Mouse (Mus musculus): ENCODE data around the gene Galnt15. TPM values are rescaled to one million over a fixed set of nuclear protein-coding genes. Genes with fewer than 3 reads are reported as not detected.

Galnt15 gene
- total and polyA plus RNA-seq, 2 experiments from 2014 or later: 0.94 to 2.7 TPM

DNA sequence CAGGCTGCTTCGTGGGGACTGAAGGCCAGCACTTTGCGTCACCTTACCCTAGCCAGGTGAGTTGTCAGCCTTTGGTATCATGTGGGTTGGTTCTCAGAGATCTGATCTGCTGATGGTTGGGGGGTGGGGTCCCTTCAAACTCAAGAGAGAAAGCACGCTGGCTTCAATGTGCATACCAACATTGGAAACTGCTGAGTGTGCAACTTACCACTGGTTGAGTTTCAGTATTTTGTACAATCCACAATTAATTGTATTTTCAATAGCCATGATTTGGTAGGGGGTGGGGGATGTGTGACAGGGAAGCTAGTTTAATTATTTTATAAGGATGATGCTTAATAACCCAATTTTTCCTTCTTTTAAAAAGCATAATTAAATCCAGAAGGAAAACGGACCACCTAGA, 62.9 kb downstream of the Galnt15 start:
- Histone ChIP-seq H3K9ac (replicated peaks; ENCODE audit: low read depth, low read length) (no peak overlapping the region), H3K36me3 (replicated peaks; ENCODE audit: control insufficient read depth, insufficient read depth, low read length) (peaks cover 38% of the 10 kb centered on the region), H3K4me1 (ENCODE audit: control insufficient read depth, insufficient read depth) (peaks cover 14% of the 10 kb centered on the region), H3K9me3 (replicated peaks; ENCODE audit: control insufficient read depth, low read length) (no peaks in the 10 kb centered on the region), H3K27me3 (ENCODE audit: control insufficient read depth, insufficient read depth, low read length) (no peaks in the 10 kb centered on the region), H3K27ac (ENCODE audit: low read depth) (no peak overlapping the region), H3K4me2 (ENCODE audit: low read depth, low read length) (no peak overlapping the region), H3K4me3 (ENCODE audit: low read depth, low read length) (no peak overlapping the region)
- TF ChIP-seq EP300 (IDR thresholded peaks at IDR 0.05; ENCODE audit: low read depth) (no peak), CTCF (IDR thresholded peaks at IDR 0.05; ENCODE audit: low read depth) (no peak)
- WGBS: 84% methylated on average over 4 of the region's 4 CpGs
- DNase-seq (ENCODE audit: low spot score): no peak
- ATAC-seq (ENCODE audit: insufficient read depth, low read depth): no peak

DNA sequence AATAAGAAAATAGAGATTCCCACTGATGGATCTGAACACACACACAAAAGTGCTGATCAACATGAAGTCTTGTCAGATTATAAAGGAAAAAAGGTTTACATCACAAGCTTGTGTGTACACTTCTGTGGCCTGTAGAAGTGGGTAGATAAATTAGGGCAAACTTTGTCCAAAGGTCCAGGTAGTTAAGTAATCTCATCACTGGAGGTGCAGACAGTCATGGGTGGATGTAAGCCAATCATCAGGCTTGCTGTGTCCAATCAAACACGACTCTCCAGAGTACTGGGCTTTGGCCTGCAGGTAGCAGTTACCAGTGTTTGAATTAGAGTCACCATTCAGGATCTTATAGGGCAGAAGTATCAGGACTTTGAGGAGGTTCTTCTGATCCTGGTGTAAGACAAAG, 64.2 kb downstream of the Galnt15 start:
- H3K9me3 ChIP-seq (replicated peaks; ENCODE audit: control insufficient read depth, low read length): no peaks in the 10 kb centered on the region
- TF ChIP-seq EP300 (IDR thresholded peaks at IDR 0.05; ENCODE audit: low read depth) (no peak), CTCF (IDR thresholded peaks at IDR 0.05; ENCODE audit: low read depth) (no peak)
- H3K27me3 ChIP-seq (ENCODE audit: control insufficient read depth, insufficient read depth, low read length): no peaks in the 10 kb centered on the region
- ATAC-seq (ENCODE audit: insufficient read depth, low read depth) (no peak), DNase-seq (ENCODE audit: low spot score) (no peak)
- peaks cover 7% of the 10 kb centered on the region; the same call in 1 of the 2 replicates for H3K4me1 ChIP-seq (ENCODE audit: control insufficient read depth, insufficient read depth)
- 42% methylated on average over 1 of the region's 1 CpGs for WGBS
- peak overlapping the region; percentile 60 for H3K27ac ChIP-seq (ENCODE audit: low read depth)
- peak overlapping the region; percentile 8; the same call in 1 of the 2 replicates for H3K4me2 ChIP-seq (ENCODE audit: low read depth, low read length)
- no peak overlapping the region for H3K4me3 ChIP-seq (ENCODE audit: low read depth, low read length)
- no peak overlapping the region for H3K9ac ChIP-seq (replicated peaks; ENCODE audit: low read depth, low read length)
- H3K36me3 ChIP-seq (replicated peaks; ENCODE audit: control insufficient read depth, insufficient read depth, low read length): peaks cover 51% of the 10 kb centered on the region

DNA sequence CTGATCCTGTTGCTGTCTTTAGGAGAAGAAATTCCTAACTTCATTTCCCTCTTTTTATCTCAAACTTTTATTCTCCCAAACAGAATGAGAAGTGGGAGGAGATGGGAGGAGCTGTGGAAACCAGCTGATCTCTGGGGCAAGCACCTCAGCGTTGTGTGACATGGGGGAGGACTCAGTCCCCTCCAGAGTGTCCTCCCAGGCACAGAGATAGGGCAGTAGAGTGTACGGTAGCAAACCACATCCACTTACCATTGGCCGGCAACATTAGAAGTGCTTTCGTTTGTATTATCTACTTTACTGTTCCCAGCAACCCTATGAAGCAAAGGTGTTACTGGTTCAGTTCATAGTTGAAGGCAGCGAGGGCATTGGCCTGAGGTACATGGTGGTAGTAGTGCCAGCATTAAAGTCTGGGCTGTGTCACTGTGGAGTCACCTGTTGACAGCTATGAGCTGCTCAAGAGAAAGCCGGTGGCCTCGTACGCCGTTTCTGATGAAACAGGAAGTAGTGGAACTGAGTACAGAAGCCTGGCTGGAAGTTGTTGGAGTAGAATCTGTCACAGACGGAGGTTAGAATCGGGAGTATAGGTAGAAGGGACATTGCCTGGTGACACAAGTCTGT, 64.8 kb downstream of the Galnt15 start:
- Histone ChIP-seq H3K9ac (replicated peaks; ENCODE audit: low read depth, low read length) (no peak overlapping the region), H3K9me3 (replicated peaks; ENCODE audit: control insufficient read depth, low read length) (no peaks in the 10 kb centered on the region), H3K4me1 (ENCODE audit: control insufficient read depth, insufficient read depth) (peaks cover 7% of the 10 kb centered on the region; the same call in 1 of the 2 replicates), H3K36me3 (replicated peaks; ENCODE audit: control insufficient read depth, insufficient read depth, low read length) (peaks cover 57% of the 10 kb centered on the region), H3K4me2 (ENCODE audit: low read depth, low read length) (peak overlapping the region; percentile 8), H3K27ac (ENCODE audit: low read depth) (peak overlapping the region; percentile 60), H3K4me3 (ENCODE audit: low read depth, low read length) (no peak overlapping the region), H3K27me3 (ENCODE audit: control insufficient read depth, insufficient read depth, low read length) (no peaks in the 10 kb centered on the region)
- DNase-seq (ENCODE audit: low spot score) (peak; percentile 84), ATAC-seq (ENCODE audit: insufficient read depth, low read depth) (peak; percentile 95)
- TF ChIP-seq CTCF (IDR thresholded peaks at IDR 0.05; ENCODE audit: low read depth): no peak
- TF ChIP-seq EP300 (IDR thresholded peaks at IDR 0.05; ENCODE audit: low read depth): peak; percentile 24; the same call in 1 of the 2 replicates
- 10% methylated on average over 11 of the region's 11 CpGs for WGBS

DNA sequence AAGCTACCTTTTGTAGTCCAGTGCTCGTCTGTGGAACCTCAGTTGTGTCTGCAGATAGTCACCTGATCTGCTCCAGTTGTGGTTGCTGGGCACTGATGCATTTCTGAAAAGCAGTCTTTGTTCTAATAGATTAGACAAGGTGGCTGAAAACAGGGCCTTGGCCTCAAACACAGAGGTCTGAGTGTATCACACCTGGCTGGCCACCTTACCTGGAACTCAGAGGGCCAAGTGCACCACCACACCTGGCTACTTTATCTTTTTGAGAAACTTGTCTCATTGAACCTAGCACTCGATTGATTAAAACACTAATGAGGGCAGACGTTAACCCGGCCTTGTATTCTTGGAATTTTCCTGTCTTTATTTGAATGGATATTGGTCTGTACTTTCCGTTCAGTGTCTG, 66.9 kb downstream of the Galnt15 start:
- no peak for ATAC-seq (ENCODE audit: insufficient read depth, low read depth)
- TF ChIP-seq EP300 (IDR thresholded peaks at IDR 0.05; ENCODE audit: low read depth) (no peak), CTCF (IDR thresholded peaks at IDR 0.05; ENCODE audit: low read depth) (no peak)
- H3K27me3 ChIP-seq (ENCODE audit: control insufficient read depth, insufficient read depth, low read length): no peaks in the 10 kb centered on the region
- DNase-seq (ENCODE audit: low spot score): no peak
- H3K4me2 ChIP-seq (ENCODE audit: low read depth, low read length): no peak overlapping the region
- H3K36me3 ChIP-seq (replicated peaks; ENCODE audit: control insufficient read depth, insufficient read depth, low read length): peaks cover 77% of the 10 kb centered on the region
- H3K9ac ChIP-seq (replicated peaks; ENCODE audit: low read depth, low read length): no peak overlapping the region
- WGBS: 87% methylated on average over 5 of the region's 5 CpGs
- H3K27ac ChIP-seq (ENCODE audit: low read depth): no peak overlapping the region
- no peak overlapping the region for H3K4me3 ChIP-seq (ENCODE audit: low read depth, low read length)
- no peaks in the 10 kb centered on the region for H3K9me3 ChIP-seq (replicated peaks; ENCODE audit: control insufficient read depth, low read length)
- peaks cover 7% of the 10 kb centered on the region; the same call in 1 of the 2 replicates for H3K4me1 ChIP-seq (ENCODE audit: control insufficient read depth, insufficient read depth)

DNA sequence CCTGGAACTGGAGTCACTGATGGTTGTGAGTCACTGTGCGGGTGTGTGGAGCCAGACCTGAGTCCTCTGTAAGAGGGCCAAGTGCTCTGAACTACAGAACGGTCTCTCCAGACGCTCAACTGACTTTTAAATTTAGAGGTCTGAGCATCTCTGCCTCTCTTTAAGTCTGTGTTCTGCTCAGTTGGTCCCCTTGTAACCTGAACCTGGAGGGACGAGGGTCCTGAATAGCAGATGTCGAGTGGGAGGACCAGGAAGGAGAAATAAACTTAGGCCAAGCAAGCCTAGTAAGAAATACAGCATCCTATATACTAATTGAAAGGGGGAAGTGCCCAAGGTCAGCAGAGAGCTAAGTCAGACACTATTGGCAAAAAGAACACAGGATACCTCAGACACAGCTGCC, 68.0 kb downstream of the Galnt15 start:
- Histone ChIP-seq H3K27me3 (ENCODE audit: control insufficient read depth, insufficient read depth, low read length) (no peaks in the 10 kb centered on the region), H3K4me1 (ENCODE audit: control insufficient read depth, insufficient read depth) (peaks cover 7% of the 10 kb centered on the region; the same call in 1 of the 2 replicates), H3K4me2 (ENCODE audit: low read depth, low read length) (no peak overlapping the region), H3K4me3 (ENCODE audit: low read depth, low read length) (no peak overlapping the region), H3K27ac (ENCODE audit: low read depth) (no peak overlapping the region), H3K9ac (replicated peaks; ENCODE audit: low read depth, low read length) (no peak overlapping the region), H3K9me3 (replicated peaks; ENCODE audit: control insufficient read depth, low read length) (no peaks in the 10 kb centered on the region), H3K36me3 (replicated peaks; ENCODE audit: control insufficient read depth, insufficient read depth, low read length) (peaks cover 82% of the 10 kb centered on the region)
- no peak for DNase-seq (ENCODE audit: low spot score)
- TF ChIP-seq EP300 (IDR thresholded peaks at IDR 0.05; ENCODE audit: low read depth): no peak
- TF ChIP-seq CTCF (IDR thresholded peaks at IDR 0.05; ENCODE audit: low read depth): no peak
- WGBS: 92% methylated on average over 5 of the region's 5 CpGs
- no peak for ATAC-seq (ENCODE audit: insufficient read depth, low read depth)

DNA sequence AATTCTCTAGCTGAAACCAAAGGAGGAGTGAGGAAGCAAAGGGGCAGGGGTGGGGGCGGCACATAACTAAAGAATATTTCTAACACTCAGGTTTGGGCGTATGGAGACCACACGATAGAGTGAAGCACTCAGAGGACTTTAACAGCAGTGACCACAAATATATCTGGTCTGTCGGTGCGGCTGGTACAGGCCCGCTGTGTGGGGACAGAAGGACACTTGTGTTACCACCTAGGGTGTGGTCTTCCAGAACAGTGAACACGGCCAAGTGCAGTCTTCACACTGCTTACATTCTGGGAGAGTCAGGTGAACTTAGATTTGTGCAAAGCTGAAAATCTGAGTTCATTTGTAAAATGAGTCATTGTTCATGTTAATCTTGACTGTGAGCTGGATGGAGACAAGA, 68.9 kb downstream of the Galnt15 start:
- no peaks in the 10 kb centered on the region for H3K27me3 ChIP-seq (ENCODE audit: control insufficient read depth, insufficient read depth, low read length)
- no peak overlapping the region for H3K4me2 ChIP-seq (ENCODE audit: low read depth, low read length)
- H3K27ac ChIP-seq (ENCODE audit: low read depth): no peak overlapping the region
- no peak overlapping the region for H3K4me3 ChIP-seq (ENCODE audit: low read depth, low read length)
- peaks cover 7% of the 10 kb centered on the region; the same call in 1 of the 2 replicates for H3K4me1 ChIP-seq (ENCODE audit: control insufficient read depth, insufficient read depth)
- H3K9me3 ChIP-seq (replicated peaks; ENCODE audit: control insufficient read depth, low read length): no peaks in the 10 kb centered on the region
- TF ChIP-seq EP300 (IDR thresholded peaks at IDR 0.05; ENCODE audit: low read depth): no peak
- no peak for TF ChIP-seq CTCF (IDR thresholded peaks at IDR 0.05; ENCODE audit: low read depth)
- WGBS: 92% methylated on average over 7 of the region's 7 CpGs
- no peak overlapping the region for H3K9ac ChIP-seq (replicated peaks; ENCODE audit: low read depth, low read length)
- DNase-seq (ENCODE audit: low spot score) (no peak), ATAC-seq (ENCODE audit: insufficient read depth, low read depth) (no peak)
- H3K36me3 ChIP-seq (replicated peaks; ENCODE audit: control insufficient read depth, insufficient read depth, low read length): peaks cover 83% of the 10 kb centered on the region
